In genomic region chr1:53890380-53890779, GRCm38 (mm10) we compare ENCODE assay signal across 8 mouse cellular contexts.
DNase-seq lines count a peak whose midpoint lies in the region; ATAC-seq and TF ChIP-seq lines count a peak whose summit lies in the region.

No protein-coding gene starts in this region.

- no peak for ATAC-seq in hindbrain, postnatal 0 days
- ATAC-seq in hindbrain, embryonic 13.5 days (ENCODE audit: low FRiP score): no peak

- H3K4me2 ChIP-seq in hindbrain, postnatal 0 days (ENCODE audit: low read depth, low read length): no peak overlapping the region
- H3K4me2 ChIP-seq in hindbrain, embryonic 13.5 days: no peak overlapping the region

- peak; percentile 67 for TF ChIP-seq CTCF in hindbrain, postnatal 0 days (IDR thresholded peaks at IDR 0.05; ENCODE audit: low read depth)
- peak; percentile 46; the same call in 1 of the 2 replicates for TF ChIP-seq CTCF in cortical plate, adult 2 months (IDR thresholded peaks at IDR 0.05; ENCODE audit: extremely low read depth, insufficient read depth, low read length)

- H3K9ac ChIP-seq in hindbrain, postnatal 0 days (replicated peaks; ENCODE audit: low read length): no peak overlapping the region
- no peak overlapping the region for H3K9ac ChIP-seq in hindbrain, embryonic 13.5 days

- no peak overlapping the region for H3K27ac ChIP-seq in hindbrain, postnatal 0 days
- no peak overlapping the region for H3K27ac ChIP-seq in hindbrain, embryonic 13.5 days
- H3K27ac ChIP-seq in cortical plate, adult 2 months (ENCODE audit: insufficient read depth, low read length): no peak overlapping the region

- H3K4me3 ChIP-seq in hindbrain, postnatal 0 days (ENCODE audit: low read length): no peak overlapping the region
- H3K4me3 ChIP-seq in hindbrain, embryonic 13.5 days: no peak overlapping the region
- no peak overlapping the region for H3K4me3 ChIP-seq in cortical plate, adult 2 months (ENCODE audit: insufficient read depth, low read length)

- H3K9me3 ChIP-seq in hindbrain, postnatal 0 days (ENCODE audit: low read length): no peaks in the 10 kb centered on the region
- H3K9me3 ChIP-seq in hindbrain, embryonic 13.5 days: no peaks in the 10 kb centered on the region

- no peaks in the 10 kb centered on the region for H3K36me3 ChIP-seq in hindbrain, postnatal 0 days (ENCODE audit: insufficient read depth, low read length)
- no peaks in the 10 kb centered on the region for H3K36me3 ChIP-seq in hindbrain, embryonic 13.5 days

- H3K27me3 ChIP-seq in hindbrain, postnatal 0 days (ENCODE audit: insufficient read depth, low read length): no peaks in the 10 kb centered on the region
- no peaks in the 10 kb centered on the region for H3K27me3 ChIP-seq in hindbrain, embryonic 13.5 days

- WGBS in hindbrain, postnatal 0 days: 44% methylated on average over 3 of the region's 3 CpGs
- 54% methylated on average over 3 of the region's 3 CpGs for WGBS in hindbrain, embryonic 13.5 days

- TF ChIP-seq POLR2A in cortical plate, adult 2 months (IDR thresholded peaks at IDR 0.05; ENCODE audit: extremely low read depth, insufficient read depth, low read length): no peak

- DNase-seq in hindbrain, postnatal 0 days (ENCODE audit: low spot score): peak; percentile 40
- peak; percentile 39 for DNase-seq in thymus, postnatal 0 days (ENCODE audit: low spot score)
- no peak for DNase-seq in thymus, postnatal 36 days
- no peak for DNase-seq in right cerebral cortex, postnatal 10 days (ENCODE audit: low spot score in 2 of 2)
- DNase-seq in urinary bladder, adult 18-20 months (ENCODE audit: low spot score in 2 of 2): no peak
- DNase-seq in right cerebral cortex, postnatal 14 days: no peak

- H3K4me1 ChIP-seq in hindbrain, postnatal 0 days (ENCODE audit: insufficient read depth, low read length): no peaks in the 10 kb centered on the region
- H3K4me1 ChIP-seq in hindbrain, embryonic 13.5 days (replicated peaks): no peaks in the 10 kb centered on the region
- H3K4me1 ChIP-seq in cortical plate, adult 2 months (ENCODE audit: control insufficient read depth, insufficient read depth, low read length): peaks cover 4% of the 10 kb centered on the region; the same call in 1 of the 2 replicates

Comparison
In these comparisons a context has a peak if more than half of its experiments do, and no peak if none do; other contexts are left out.
1. DNase-seq: peak in hindbrain, postnatal 0 days (single experiment) and thymus, postnatal 0 days (single experiment); none in thymus, postnatal 36 days (0 of 2), right cerebral cortex, postnatal 10 days (0 of 2), urinary bladder, adult 18-20 months (0 of 2) and right cerebral cortex, postnatal 14 days (single experiment).